Mouse (Mus musculus) activated CD4-positive, CD25-positive, alpha-beta regulatory T cell, adult 4 months (primary cell): Measurements from ENCODE around the gene Tap1. TPM values are rescaled to one million over a fixed set of nuclear protein-coding genes. Genes with fewer than 3 reads are reported as not detected.
"Not testable (repeated sequence)": the region's sequence is repeated elsewhere in the genome, so short reads cannot be mapped to it uniquely, and the experiment has no call there.

Experiments
- ATAC-seq: one replicate; pipeline ENCODE4 v1.8.0; 2017
- polyA plus RNA-seq, 2 experiments: library from polyadenylated mRNA; unstranded; fragments of 100-300 nt; shearing (Covaris generic); gene quantifications; one replicate each; pipeline ENCODE4 v1.2.1; 2017

Gene Tap1
- polyA plus RNA-seq: 100 to 1,000 TPM; 134 to 207 TPM

- peak; percentile 88 for ATAC-seq
Measured at GRCm38 (mm10) chr17:34187261-34187916, at the start of gene Tap1, which contains the start of gene Psmb9. Tap1 (plus strand) TSS chr17:34187553. Psmb9 (minus strand) TSS chr17:34187764.

GRCm38 (mm10) chr17:34137601-34138000 is 49.8 kb upstream of the Tap1 start:
- ATAC-seq: no peak

- no peak for ATAC-seq
Measured at GRCm38 (mm10) chr17:34138655-34139054, 48.7 kb upstream of the Tap1 start.

GRCm38 (mm10) chr17:34139416-34139815 is 47.9 kb upstream of the Tap1 start:
- no peak for ATAC-seq

- ATAC-seq: no peak
Measured at GRCm38 (mm10) chr17:34140240-34140639, 47.1 kb upstream of the Tap1 start.

- no peak for ATAC-seq
Measured at GRCm38 (mm10) chr17:34141448-34141847, 45.9 kb upstream of the Tap1 start.

- ATAC-seq: no peak
Measured at GRCm38 (mm10) chr17:34142456-34143010, 44.8 kb upstream of the Tap1 start.

- ATAC-seq: peak; percentile 84
Measured at GRCm38 (mm10) chr17:34143033-34143432, 44.3 kb upstream of the Tap1 start, which contains the start of gene H2-DMb2. H2-DMb2 (plus strand) TSS chr17:34143307.

GRCm38 (mm10) chr17:34143461-34143860 is 43.9 kb upstream of the Tap1 start:
- no peak for ATAC-seq

GRCm38 (mm10) chr17:34144221-34144620 is 43.1 kb upstream of the Tap1 start:
- ATAC-seq: not testable (repeated sequence)

GRCm38 (mm10) chr17:34144960-34145371 is 42.4 kb upstream of the Tap1 start:
- ATAC-seq: peak; percentile 22

- ATAC-seq: no peak
Measured at GRCm38 (mm10) chr17:34152923-34153322, 34.4 kb upstream of the Tap1 start, which contains the start of gene H2-DMb1. H2-DMb1 (plus strand) TSS chr17:34153072.

GRCm38 (mm10) chr17:34155534-34155933 is 31.8 kb upstream of the Tap1 start:
- ATAC-seq: no peak

GRCm38 (mm10) chr17:34164202-34164895 is 23.0 kb upstream of the Tap1 start:
- peak; percentile 28 for ATAC-seq

GRCm38 (mm10) chr17:34165033-34165730 is 22.2 kb upstream of the Tap1 start:
- no peak for ATAC-seq

- ATAC-seq: no peak
Measured at GRCm38 (mm10) chr17:34169279-34169678, 18.1 kb upstream of the Tap1 start.

GRCm38 (mm10) chr17:34170487-34170876 is 16.9 kb upstream of the Tap1 start:
- no peak for ATAC-seq

- peak; percentile 94 for ATAC-seq
Measured at GRCm38 (mm10) chr17:34170877-34171498, 16.4 kb upstream of the Tap1 start.

GRCm38 (mm10) chr17:34172528-34172927 is 14.8 kb upstream of the Tap1 start:
- no peak for ATAC-seq

GRCm38 (mm10) chr17:34174075-34174474 is 13.3 kb upstream of the Tap1 start:
- no peak for ATAC-seq

GRCm38 (mm10) chr17:34177179-34177578 is 10.2 kb upstream of the Tap1 start:
- no peak for ATAC-seq

GRCm38 (mm10) chr17:34179019-34179418 is 8.3 kb upstream of the Tap1 start:
- no peak for ATAC-seq
